Mouse (Mus musculus): ENCODE results near the gene Gm20547. TPM values are rescaled to one million over a fixed set of nuclear protein-coding genes. Genes with fewer than 3 reads are reported as not detected.
"Not testable (repeated sequence)": the region's sequence is repeated elsewhere in the genome, so short reads cannot be mapped to it uniquely, and the experiment has no call there.

Gene Gm20547
- polyA plus RNA-seq, 1 experiment: not detected

DNA sequence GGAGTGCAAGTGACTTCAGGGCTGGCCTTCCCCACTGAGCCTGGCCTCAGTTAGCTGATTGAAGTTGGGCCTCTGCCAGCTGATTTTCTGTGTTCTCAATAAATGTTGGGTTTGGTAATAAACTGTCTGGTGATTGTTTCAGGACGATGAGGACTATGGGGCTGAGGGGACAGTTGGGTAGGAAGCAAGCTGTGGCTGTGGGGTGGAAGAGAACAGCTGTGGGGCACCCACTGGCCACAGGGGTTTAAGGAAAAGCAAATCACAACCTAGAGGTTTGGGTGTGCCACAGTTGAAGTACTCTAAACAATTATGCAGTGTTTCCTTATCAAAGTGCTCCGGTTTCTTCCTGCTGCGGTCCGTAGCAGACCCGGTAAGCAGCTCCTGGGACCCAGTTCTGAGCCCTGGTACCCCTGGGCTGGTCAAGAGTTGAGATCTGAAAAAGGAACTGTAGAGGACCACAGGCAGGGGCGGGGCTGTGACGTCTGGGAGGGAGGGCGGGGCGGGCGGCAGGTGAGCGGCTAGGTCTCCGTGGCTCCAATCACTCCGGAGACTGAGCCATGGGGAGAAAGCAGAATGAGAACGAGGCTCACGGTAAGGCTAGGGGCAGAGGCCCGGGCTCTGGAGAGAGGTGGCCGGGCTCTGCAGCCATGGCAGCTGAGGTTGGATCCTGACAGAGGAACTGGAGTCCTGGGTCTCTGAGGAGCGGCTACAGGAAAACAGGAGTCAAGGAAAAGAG is 32.3 kb upstream of the Gm20547 start, which contains the start of gene Slc44a4:
Gene Slc44a4 (plus strand): TSS at position 537 of the 736 bp plus-strand sequence.
- peaks cover 14% of the 10 kb centered on the region for H3K36me3 ChIP-seq (ENCODE audit: control insufficient read depth, insufficient read depth)
- no peaks in the 10 kb centered on the region for H3K27me3 ChIP-seq (ENCODE audit: control insufficient read depth, insufficient read depth, insufficient read length)
- no peaks in the 10 kb centered on the region for H3K79me2 ChIP-seq (ENCODE audit: control insufficient read depth, insufficient read depth)
- H3ac ChIP-seq (ENCODE audit: control insufficient read depth, insufficient read length): no peak within 1 kb of the TSS
- H3K4me2 ChIP-seq (ENCODE audit: low read depth): peak within 1 kb of the TSS; percentile 50
- peak in 2 of 3 experiments; percentile 39 to 70 for TF ChIP-seq MYOG (IDR thresholded peaks at IDR 0.05; ENCODE audit: control insufficient read depth in 1 of 3, insufficient read depth in 1 of 3, insufficient read length in 2 of 3, low read depth in 2 of 3)
- no peak for TF ChIP-seq POLR2AphosphoS2 (IDR thresholded peaks at IDR 0.05; ENCODE audit: insufficient read length, low read depth)
- TF ChIP-seq USF1 (IDR thresholded peaks at IDR 0.05; ENCODE audit: low read depth): no peak
- TF ChIP-seq MYOD1 (IDR thresholded peaks at IDR 0.05; ENCODE audit: control insufficient read depth in 1 of 3, insufficient read length in 2 of 3, low read depth in 2 of 3): peak in 1 of 3 experiments; percentile 53
- no peak for TF ChIP-seq E2F4 (IDR thresholded peaks at IDR 0.05; ENCODE audit: insufficient read depth)
- TF ChIP-seq POLR2A (IDR thresholded peaks at IDR 0.05; ENCODE audit: insufficient read length, low read depth): no peak
- no peak within 1 kb of the TSS for H3K4me3 ChIP-seq

DNA sequence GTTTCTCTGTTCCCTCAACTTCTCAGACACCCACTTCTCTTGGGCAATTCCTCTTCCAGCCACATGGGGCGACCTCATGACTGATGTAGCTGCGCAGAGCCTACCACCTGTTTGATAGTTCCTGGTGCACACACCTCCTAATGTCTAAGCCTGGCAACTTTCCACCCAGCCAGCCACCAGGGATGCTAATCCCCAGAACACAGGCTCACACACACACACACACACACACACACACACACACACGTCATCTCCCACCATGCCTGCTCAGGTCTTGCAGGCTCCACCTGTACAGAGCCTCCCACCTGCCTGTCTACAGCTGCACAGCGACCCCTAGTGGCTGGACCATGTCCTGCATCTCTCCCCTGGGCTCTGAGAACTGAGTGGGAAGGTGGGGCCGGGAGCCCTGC is 30.1 kb upstream of the Gm20547 start:
- H3K36me3 ChIP-seq (ENCODE audit: control insufficient read depth, insufficient read depth): peaks cover 22% of the 10 kb centered on the region
- H3K79me2 ChIP-seq (ENCODE audit: control insufficient read depth, insufficient read depth): no peaks in the 10 kb centered on the region
- H3K27me3 ChIP-seq (ENCODE audit: control insufficient read depth, insufficient read depth, insufficient read length): no peaks in the 10 kb centered on the region
- no peak overlapping the region for H3ac ChIP-seq (ENCODE audit: control insufficient read depth, insufficient read length)
- peak in 1 of 3 experiments; percentile 38 for TF ChIP-seq MYOD1 (IDR thresholded peaks at IDR 0.05; ENCODE audit: control insufficient read depth in 1 of 3, insufficient read length in 2 of 3, low read depth in 2 of 3)
- TF ChIP-seq POLR2A (IDR thresholded peaks at IDR 0.05; ENCODE audit: insufficient read length, low read depth): no peak
- TF ChIP-seq POLR2AphosphoS2 (IDR thresholded peaks at IDR 0.05; ENCODE audit: insufficient read length, low read depth): peak; percentile 67
- no peak for TF ChIP-seq SRF (IDR thresholded peaks at IDR 0.05; ENCODE audit: control insufficient read depth, insufficient read length, low read depth)
- no peak for TF ChIP-seq CEBPB (IDR thresholded peaks at IDR 0.05; ENCODE audit: insufficient read depth, poor library complexity, severe bottlenecking)
- no peak for TF ChIP-seq TCF3 (IDR thresholded peaks at IDR 0.05; ENCODE audit: insufficient read length, low read depth)
- H3K4me2 ChIP-seq (ENCODE audit: low read depth): no peak overlapping the region
- no peak overlapping the region for H3K4me3 ChIP-seq

DNA sequence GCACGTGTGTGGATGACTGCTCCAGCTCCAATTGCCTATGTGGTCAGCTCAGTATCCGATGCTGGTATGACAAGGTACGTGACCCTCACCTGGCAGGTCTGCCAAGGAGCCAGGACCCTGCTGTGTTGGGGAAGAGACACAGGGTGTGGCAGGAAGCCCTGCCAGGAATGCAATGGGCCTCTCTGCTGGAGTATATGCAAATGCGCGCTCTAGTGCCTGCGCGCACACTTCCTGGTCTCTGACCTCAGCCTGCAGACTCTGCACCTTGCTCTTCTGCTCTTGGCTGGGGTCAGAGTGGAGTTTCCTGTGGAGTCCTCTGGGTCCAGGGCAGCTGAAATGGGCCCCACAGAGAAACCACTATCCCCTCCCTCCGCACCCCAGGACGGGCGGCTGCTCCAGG is 29.1 kb upstream of the Gm20547 start:
- no peak overlapping the region for H3ac ChIP-seq (ENCODE audit: control insufficient read depth, insufficient read length)
- H3K27me3 ChIP-seq (ENCODE audit: control insufficient read depth, insufficient read depth, insufficient read length): no peaks in the 10 kb centered on the region
- no peak overlapping the region for H3K4me2 ChIP-seq (ENCODE audit: low read depth)
- H3K36me3 ChIP-seq (ENCODE audit: control insufficient read depth, insufficient read depth): peaks cover 22% of the 10 kb centered on the region
- H3K79me2 ChIP-seq (ENCODE audit: control insufficient read depth, insufficient read depth): no peaks in the 10 kb centered on the region
- H3K4me3 ChIP-seq: no peak overlapping the region
- TF ChIP-seq TCF12 (IDR thresholded peaks at IDR 0.05; ENCODE audit: insufficient read depth, poor library complexity, severe bottlenecking) (no peak), TCF3 (IDR thresholded peaks at IDR 0.05; ENCODE audit: insufficient read length, low read depth) (no peak), POLR2A (IDR thresholded peaks at IDR 0.05; ENCODE audit: insufficient read length, low read depth) (peak; percentile 3), POLR2AphosphoS2 (IDR thresholded peaks at IDR 0.05; ENCODE audit: insufficient read length, low read depth) (no peak)

GRCm38 (mm10) chr17:34902895-34903294 is 21.1 kb upstream of the Gm20547 start:
- Histone ChIP-seq H3K27me3 (ENCODE audit: control insufficient read depth, insufficient read depth, insufficient read length) (no peaks in the 10 kb centered on the region), H3ac (ENCODE audit: control insufficient read depth, insufficient read length) (no peak overlapping the region)
- TF ChIP-seq REST (IDR thresholded peaks at IDR 0.05; ENCODE audit: insufficient read depth, insufficient read length) (no peak), MYOG (IDR thresholded peaks at IDR 0.05; ENCODE audit: control insufficient read depth in 1 of 3, insufficient read depth in 1 of 3, insufficient read length in 2 of 3, low read depth in 2 of 3) (no peak), POLR2AphosphoS2 (IDR thresholded peaks at IDR 0.05; ENCODE audit: insufficient read length, low read depth) (no peak)

GRCm38 (mm10) chr17:34901948-34902347 is 20.1 kb upstream of the Gm20547 start:
- not testable (repeated sequence) for H3K4me3 ChIP-seq; H3ac ChIP-seq (ENCODE audit: control insufficient read depth, insufficient read length); H3K27me3 ChIP-seq (ENCODE audit: control insufficient read depth, insufficient read depth, insufficient read length); H3K4me2 ChIP-seq (ENCODE audit: low read depth); H3K36me3 ChIP-seq (ENCODE audit: control insufficient read depth, insufficient read depth)
- peaks cover 28% of the 10 kb centered on the region for H3K79me2 ChIP-seq (ENCODE audit: control insufficient read depth, insufficient read depth)

More at GRCm38 (mm10) chr17:34902895-34903294, 21.1 kb upstream of the Gm20547 start:
- Histone ChIP-seq H3K36me3 (ENCODE audit: control insufficient read depth, insufficient read depth) (peaks cover 5% of the 10 kb centered on the region), H3K4me2 (ENCODE audit: low read depth) (no peak overlapping the region), H3K79me2 (ENCODE audit: control insufficient read depth, insufficient read depth) (peaks cover 28% of the 10 kb centered on the region), H3K4me3 (no peak overlapping the region)

GRCm38 (mm10) chr17:34900826-34901225 is 19.0 kb upstream of the Gm20547 start:
- H3ac ChIP-seq (ENCODE audit: control insufficient read depth, insufficient read length); H3K4me3 ChIP-seq; H3K36me3 ChIP-seq (ENCODE audit: control insufficient read depth, insufficient read depth); H3K27me3 ChIP-seq (ENCODE audit: control insufficient read depth, insufficient read depth, insufficient read length): not testable (repeated sequence)
- peak overlapping the region; percentile 80 for H3K4me2 ChIP-seq (ENCODE audit: low read depth)
- H3K79me2 ChIP-seq (ENCODE audit: control insufficient read depth, insufficient read depth): peaks cover 28% of the 10 kb centered on the region
